Mouse (Mus musculus) ES-Bruce4 (cell line): ENCODE data around the gene Ltbp4. TPM values are rescaled to one million over a fixed set of nuclear protein-coding genes. Genes with fewer than 3 reads are reported as not detected.

Experiments used
- H3K27ac ChIP-seq: 2 replicates; pipeline ENCODE4 v1.5.1; 2012; ENCODE audit warnings: low read length, inconsistent platforms; ENCODE audit not compliant: insufficient read depth
- H3K27me3 ChIP-seq: 2 replicates; pipeline ENCODE4 v1.6.1; 2012; ENCODE audit warnings: mild to moderate bottlenecking, low read length, inconsistent platforms; ENCODE audit not compliant: control insufficient read depth, poor library complexity, insufficient read depth, severe bottlenecking
- H3K36me3 ChIP-seq: 2 replicates; pipeline ENCODE4 v1.6.1; 2012; ENCODE audit warnings: inconsistent platforms, mild to moderate bottlenecking, low read length, moderate library complexity; ENCODE audit not compliant: control insufficient read depth, poor library complexity, insufficient read depth, severe bottlenecking
- H3K4me1 ChIP-seq: one replicate; pipeline ENCODE4 v1.8.1; 2011; ENCODE audit warnings: low read length; ENCODE audit not compliant: control insufficient read depth, insufficient read depth
- H3K4me3 ChIP-seq: 2 replicates; pipeline ENCODE4 v1.5.1; 2011; ENCODE audit warnings: low read depth, mild to moderate bottlenecking, low read length
- H3K9ac ChIP-seq: 2 replicates; pipeline ENCODE4 v1.6.1; 2012; ENCODE audit warnings: low read depth, mild to moderate bottlenecking, inconsistent platforms; ENCODE audit not compliant: poor library complexity, severe bottlenecking
- H3K9me3 ChIP-seq: replicated peaks from 2 replicates; pipeline ENCODE4 v1.6.1; 2012; ENCODE audit warnings: mild to moderate bottlenecking, low read length, inconsistent platforms; ENCODE audit not compliant: control insufficient read depth, poor library complexity, insufficient read depth, severe bottlenecking
- CTCF ChIP-seq: IDR thresholded peaks from one replicate; pipeline ENCODE4 v1.8.1; 2011; ENCODE audit warnings: low read depth, low read length
- EP300 ChIP-seq: IDR thresholded peaks from 2 replicates; pipeline ENCODE4 v1.6.1; 2011; ENCODE audit warnings: low read depth, low read length; ENCODE audit not compliant: insufficient read depth
- POLR2A ChIP-seq: IDR thresholded peaks from one replicate; pipeline ENCODE4 v1.8.1; 2011; ENCODE audit warnings: low read length; ENCODE audit not compliant: insufficient read depth
- polyA plus RNA-seq: library from polyadenylated mRNA; stranded (reverse); fragments of >200 nt; gene quantifications from 2 replicates; pipeline ENCODE4 v1.2.4, GENCODE M21; 2011; ENCODE audit warnings: low read depth; ENCODE audit not compliant: missing spikeins, insufficient read depth, insufficient read length

The Ltbp4 gene
- polyA plus RNA-seq, 1 experiment = 66.8 TPM

- Histone ChIP-seq H3K27me3 (no peaks in the 10 kb centered on the region), H3K9me3 (no peaks in the 10 kb centered on the region), H3K27ac (no peak overlapping the region; the same call in 1 of the 2 replicates), H3K4me1 (peaks cover 2% of the 10 kb centered on the region), H3K4me3 (peak overlapping the region; percentile 56; the same call in 1 of the 2 replicates), H3K36me3 (no peaks in the 10 kb centered on the region), H3K9ac (peak overlapping the region; percentile 91)
- no peak for TF ChIP-seq EP300
- no peak for TF ChIP-seq CTCF
- no peak for TF ChIP-seq POLR2A
Observed at GRCm38 (mm10) chr7:27335011-27335720, 2.3 kb downstream of the Ltbp4 start.

DNA sequence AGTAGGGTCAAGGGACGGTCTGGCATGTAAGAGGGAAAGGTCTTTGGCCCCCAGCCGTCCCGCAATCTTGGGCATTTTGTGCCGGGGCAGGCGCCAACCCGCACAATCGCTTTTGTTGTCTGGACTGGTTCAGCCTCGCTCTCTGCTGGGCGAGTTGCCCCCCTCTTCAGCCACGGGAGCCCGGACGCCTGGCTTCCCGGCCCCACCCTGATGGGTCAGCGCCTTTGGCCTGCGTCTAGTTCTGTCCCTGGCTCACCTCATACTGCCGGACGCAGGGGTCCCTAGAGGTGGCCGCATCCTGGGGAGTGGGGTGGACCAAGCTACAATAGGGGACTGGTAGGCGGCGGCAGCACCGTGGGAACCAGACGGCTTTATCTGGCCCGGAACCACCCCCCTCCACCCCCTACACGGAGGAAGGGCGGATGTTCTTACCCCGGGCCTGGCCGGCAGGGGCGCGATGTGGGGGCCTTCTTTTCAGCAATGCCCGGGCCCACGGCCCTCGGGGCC is 3.0 kb downstream of the Ltbp4 start:
- Histone ChIP-seq H3K9me3 (no peaks in the 10 kb centered on the region), H3K4me3 (peak overlapping the region; percentile 56), H3K36me3 (no peaks in the 10 kb centered on the region), H3K4me1 (peaks cover 2% of the 10 kb centered on the region), H3K27me3 (no peaks in the 10 kb centered on the region), H3K27ac (peak overlapping the region; percentile 28), H3K9ac (peak overlapping the region; percentile 91)
- TF ChIP-seq POLR2A (no peak), CTCF (no peak), EP300 (no peak)

DNA sequence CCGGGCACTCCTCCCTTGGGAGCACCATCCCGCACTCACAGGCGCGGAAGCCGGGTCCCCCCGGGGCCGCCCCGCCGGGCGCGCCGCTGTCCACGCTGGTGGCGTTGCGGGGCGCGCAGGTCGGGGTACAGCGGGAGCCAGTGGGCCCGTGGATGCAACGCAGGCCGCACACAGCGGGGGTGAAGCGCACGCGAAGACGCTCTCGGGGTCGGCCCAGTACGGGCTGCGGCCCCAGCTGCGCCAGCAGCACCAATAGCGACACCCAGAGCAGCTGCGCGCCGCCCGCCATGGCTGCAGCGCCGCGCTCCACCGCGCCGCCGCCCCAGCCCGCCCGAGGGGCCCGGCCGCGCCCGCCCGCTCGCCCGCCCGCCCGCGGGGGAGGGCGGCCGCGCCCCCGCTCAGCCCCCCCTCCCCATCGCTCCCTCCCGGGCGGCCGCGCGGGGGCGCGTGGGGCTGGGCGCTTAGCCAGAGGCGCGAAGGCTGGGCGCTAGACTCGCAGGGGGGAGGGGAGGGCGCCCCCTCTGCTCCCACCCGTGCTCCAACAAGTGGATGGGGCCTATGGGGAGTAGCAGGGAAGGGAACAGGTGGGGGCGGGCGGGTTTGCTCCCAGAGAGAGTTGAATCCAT is 4.1 kb downstream of the Ltbp4 start:
- Histone ChIP-seq H3K27ac (peak overlapping the region; percentile 67), H3K36me3 (no peaks in the 10 kb centered on the region), H3K27me3 (no peaks in the 10 kb centered on the region), H3K4me1 (peaks cover 2% of the 10 kb centered on the region), H3K4me3 (peak overlapping the region; percentile 69), H3K9me3 (no peaks in the 10 kb centered on the region), H3K9ac (peak overlapping the region; percentile 91)
- TF ChIP-seq EP300 = no peak
- no peak for TF ChIP-seq CTCF
- no peak for TF ChIP-seq POLR2A

DNA sequence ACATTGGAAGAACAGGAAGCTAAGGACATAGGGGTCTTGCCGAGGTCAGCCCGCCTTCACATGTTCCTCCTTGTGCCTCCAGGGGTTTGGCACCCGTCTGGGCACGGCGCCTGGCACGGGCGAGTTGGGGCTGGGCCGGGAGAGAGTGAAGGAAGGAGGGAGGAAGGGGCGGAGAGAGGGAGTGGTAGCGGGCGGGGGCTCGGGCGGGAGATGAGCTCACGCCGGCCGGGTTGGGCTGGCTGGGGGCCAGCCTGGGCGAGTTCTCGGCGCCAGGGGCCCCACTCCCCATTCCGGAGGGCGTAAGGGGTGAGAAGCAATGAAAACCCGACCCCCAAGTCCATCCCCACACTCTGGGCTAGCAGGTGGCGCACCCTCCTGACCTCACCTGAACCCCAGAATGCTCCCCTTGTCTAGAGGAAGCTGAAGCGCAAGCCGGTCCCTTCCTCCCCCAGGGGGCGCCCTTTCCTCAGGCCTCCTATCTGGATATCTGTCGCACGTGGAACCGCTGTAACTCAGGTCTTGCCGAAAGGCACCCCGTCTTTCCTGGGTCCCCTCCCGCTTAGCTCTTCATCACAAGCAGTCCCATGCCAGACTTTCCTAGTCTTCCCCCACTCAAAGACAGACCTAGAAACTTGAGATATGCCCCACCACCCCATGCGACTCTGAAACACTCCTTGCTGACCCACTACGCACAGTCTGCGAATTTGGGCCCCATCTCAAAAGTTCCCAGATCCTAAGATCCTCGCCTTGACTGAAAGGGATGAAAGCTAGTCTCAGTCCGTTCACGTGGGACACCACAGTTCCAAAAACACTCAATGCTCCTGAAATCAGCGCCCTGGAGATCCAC is 4.9 kb downstream of the Ltbp4 start:
- Histone ChIP-seq H3K9me3 (no peaks in the 10 kb centered on the region), H3K27me3 (no peaks in the 10 kb centered on the region), H3K27ac (peak overlapping the region; percentile 95), H3K4me1 (peaks cover 7% of the 10 kb centered on the region), H3K9ac (peak overlapping the region; percentile 91), H3K36me3 (no peaks in the 10 kb centered on the region), H3K4me3 (peak overlapping the region; percentile 69)
- TF ChIP-seq CTCF = peak; percentile 87
- TF ChIP-seq POLR2A = no peak
- TF ChIP-seq EP300 = 0 out of 2 replicates have a peak, but pooled peaks have one; percentile 23

GRCm38 (mm10) chr7:27331854-27332253 is 5.6 kb downstream of the Ltbp4 start:
- H3K4me3 ChIP-seq = peak overlapping the region; percentile 69
- no peaks in the 10 kb centered on the region for H3K9me3 ChIP-seq
- H3K36me3 ChIP-seq = no peaks in the 10 kb centered on the region
- peaks cover 8% of the 10 kb centered on the region for H3K4me1 ChIP-seq
- peak overlapping the region; percentile 91 for H3K9ac ChIP-seq
- TF ChIP-seq EP300 = no peak
- TF ChIP-seq CTCF = no peak
- TF ChIP-seq POLR2A = no peak
- no peaks in the 10 kb centered on the region for H3K27me3 ChIP-seq
- peak overlapping the region; percentile 95 for H3K27ac ChIP-seq
